Mouse (Mus musculus): ENCODE results near the gene C4b.

GRCm38 (mm10) chr17:34777680-34778325 lies 34.1 kb upstream of the C4b start:
- TF ChIP-seq ZC3H11A (IDR thresholded peaks at IDR 0.05; ENCODE audit: borderline replicate concordance, low read depth, low read length) (no peak), ZNF384 (IDR thresholded peaks at IDR 0.05; ENCODE audit: low read depth, low read length) (no peak), HCFC1 (IDR thresholded peaks at IDR 0.05; ENCODE audit: borderline replicate concordance, insufficient read depth, low read length) (no peak), CHD2 (IDR thresholded peaks at IDR 0.05; ENCODE audit: low read depth, low read length) (no peak), MAFK (IDR thresholded peaks at IDR 0.05; ENCODE audit: insufficient read depth, low read depth, low read length) (no peak)
